Mouse (Mus musculus) CH12.LX (cell line): Measurements from ENCODE around the gene Lmnb2. TPM values are rescaled to one million over a fixed set of nuclear protein-coding genes. Genes with fewer than 3 reads are reported as not detected.

Experiments used
- DNase-seq: peaks from one replicate; pipeline ENCODE4 v3.0.0-alpha.2; 2013; ENCODE audit errors: extremely low read depth
- H3K27ac ChIP-seq: 2 replicates; pipeline ENCODE4 v1.5.1; 2012; ENCODE audit warnings: low read depth, mild to moderate bottlenecking, control low read depth, moderate library complexity; ENCODE audit not compliant: insufficient read depth
- H3K27me3 ChIP-seq: replicated peaks from 2 replicates; pipeline ENCODE3; 2012; ENCODE audit warnings: inconsistent platforms
- H3K36me3 ChIP-seq, 2 experiments: replicated peaks in 1 of 2; 2 replicates each; pipeline versions ENCODE3 to v1.6.1; 2012; ENCODE audit warnings: inconsistent platforms in 1 of 2, low read length in 1 of 2, mild to moderate bottlenecking in 1 of 2, mixed read lengths in 1 of 2, moderate library complexity in 1 of 2; ENCODE audit not compliant: control insufficient read depth in 1 of 2, insufficient read depth in 1 of 2
- H3K4me1 ChIP-seq, 2 experiments: 2 replicates each; pipeline ENCODE4 v1.6.1; 2012; ENCODE audit warnings: inconsistent platforms in 1 of 2, moderate library complexity in 1 of 2; ENCODE audit not compliant: insufficient read depth in 2 of 2, control insufficient read depth in 1 of 2
- H3K4me2 ChIP-seq: 2 replicates; pipeline ENCODE4 v1.6.1; 2012; ENCODE audit warnings: low read depth, mild to moderate bottlenecking, control low read depth; ENCODE audit not compliant: poor library complexity, insufficient read depth, severe bottlenecking
- H3K4me3 ChIP-seq, 3 experiments: fragments of 150-350 bp in 1 of 3; sonication (generic) in 1 of 3; replicated peaks in 1 of 3; 2 replicates each; pipeline versions ENCODE3 to v1.5.1; 2011 to 2012; ENCODE audit warnings: low read depth in 2 of 3, low read length in 2 of 3, mild to moderate bottlenecking in 2 of 3, moderate library complexity in 2 of 3, control low read depth in 1 of 3, improper control_type of control experiment in 1 of 3, inconsistent platforms in 1 of 3, mixed read lengths in 1 of 3; ENCODE audit not compliant: poor library complexity in 1 of 3
- H3K79me2 ChIP-seq: replicated peaks from 2 replicates; pipeline ENCODE4 v1.6.1; 2012; ENCODE audit warnings: mild to moderate bottlenecking, moderate library complexity; ENCODE audit not compliant: control insufficient read depth, poor library complexity, insufficient read depth, severe bottlenecking; ENCODE audit errors: extremely low read depth
- H3K9ac ChIP-seq: 2 replicates; pipeline ENCODE4 v1.6.1; 2012; ENCODE audit warnings: low read depth, mild to moderate bottlenecking, control low read depth, moderate library complexity; ENCODE audit not compliant: insufficient read depth
- H3K9me3 ChIP-seq: replicated peaks from 2 replicates; pipeline ENCODE3; 2012; ENCODE audit warnings: low read length, inconsistent platforms, mixed read lengths
- BHLHE40 ChIP-seq: IDR thresholded peaks from 2 replicates; pipeline ENCODE4 v1.6.1; 2011; ENCODE audit warnings: mild to moderate bottlenecking, low read depth, low read length, improper control_type of control experiment
- CHD1 ChIP-seq: IDR thresholded peaks from 2 replicates; pipeline ENCODE4 v1.6.1; 2012; ENCODE audit warnings: low read depth, low read length, improper control_type of control experiment, inconsistent platforms
- CHD2 ChIP-seq: IDR thresholded peaks from 2 replicates; pipeline ENCODE4 v1.6.1; 2011; ENCODE audit warnings: low read length, improper control_type of control experiment
- ELF1 ChIP-seq: IDR thresholded peaks from 2 replicates; pipeline ENCODE4 v1.6.1; 2014; ENCODE audit warnings: low read depth, mild to moderate bottlenecking, inconsistent platforms, low read length, improper control_type of control experiment
- GABPA ChIP-seq: IDR thresholded peaks from 2 replicates; pipeline ENCODE4 v1.6.1; 2012; ENCODE audit warnings: low read depth, low read length, improper control_type of control experiment, inconsistent platforms; ENCODE audit not compliant: insufficient replicate concordance
- JUN ChIP-seq: IDR thresholded peaks from 2 replicates; pipeline ENCODE4 v1.6.1; 2011; ENCODE audit warnings: low read depth, mild to moderate bottlenecking, low read length, improper control_type of control experiment, moderate library complexity; ENCODE audit not compliant: insufficient read depth
- JUND ChIP-seq: conservative IDR thresholded peaks from 2 replicates; pipeline ENCODE4 v1.6.1; 2011; ENCODE audit warnings: low read depth, low read length, improper control_type of control experiment
- KAT2A ChIP-seq: IDR thresholded peaks from 2 replicates; pipeline ENCODE4 v1.6.1; 2012; ENCODE audit warnings: low read length, improper control_type of control experiment, inconsistent platforms; ENCODE audit not compliant: insufficient replicate concordance
- MAX ChIP-seq: IDR thresholded peaks from 2 replicates; pipeline ENCODE4 v1.6.1; 2011; ENCODE audit warnings: low read length, improper control_type of control experiment
- MAZ ChIP-seq: IDR thresholded peaks from 2 replicates; pipeline ENCODE4 v1.6.1; 2012; ENCODE audit warnings: low read depth, mild to moderate bottlenecking, inconsistent platforms, low read length, improper control_type of control experiment, moderate library complexity
- MEF2A ChIP-seq: IDR thresholded peaks from 2 replicates; pipeline ENCODE4 v1.6.1; 2014; ENCODE audit warnings: low read depth, mild to moderate bottlenecking, inconsistent platforms, low read length, improper control_type of control experiment, borderline replicate concordance
- MXI1 ChIP-seq: IDR thresholded peaks from 2 replicates; pipeline ENCODE4 v1.6.1; 2011; ENCODE audit warnings: mild to moderate bottlenecking, low read depth, low read length, improper control_type of control experiment
- NELFE ChIP-seq: IDR thresholded peaks from 2 replicates; pipeline ENCODE4 v1.6.1; 2011; ENCODE audit warnings: low read depth, low read length, improper control_type of control experiment
- NRF1 ChIP-seq: IDR thresholded peaks from 2 replicates; pipeline ENCODE4 v1.6.1; 2014; ENCODE audit warnings: low read depth, mild to moderate bottlenecking, inconsistent platforms, low read length, improper control_type of control experiment, moderate library complexity
- PAX5 ChIP-seq: IDR thresholded peaks from 2 replicates; pipeline ENCODE4 v1.6.1; 2012; ENCODE audit warnings: low read length, inconsistent platforms, mixed read lengths
- POLR2AphosphoS2 ChIP-seq: IDR thresholded peaks from 2 replicates; pipeline ENCODE4 v1.6.1; 2011; ENCODE audit warnings: low read depth, low read length, improper control_type of control experiment
- TCF12 ChIP-seq: IDR thresholded peaks from 2 replicates; pipeline ENCODE4 v1.6.1; 2014; ENCODE audit warnings: low read depth, mild to moderate bottlenecking, inconsistent platforms, low read length, improper control_type of control experiment
- UBTF ChIP-seq: IDR thresholded peaks from 2 replicates; pipeline ENCODE4 v1.6.1; 2012; ENCODE audit warnings: low read depth, mild to moderate bottlenecking, inconsistent platforms, low read length, improper control_type of control experiment, moderate library complexity
- USF1 ChIP-seq: IDR thresholded peaks from 2 replicates; pipeline ENCODE4 v1.6.1; 2014; ENCODE audit warnings: low read depth, mild to moderate bottlenecking, inconsistent platforms, low read length, improper control_type of control experiment
- ZC3H11A ChIP-seq: IDR thresholded peaks from 2 replicates; pipeline ENCODE4 v1.6.1; 2012; ENCODE audit warnings: low read depth, mild to moderate bottlenecking, inconsistent platforms, low read length, improper control_type of control experiment
- ZKSCAN1 ChIP-seq: IDR thresholded peaks from 2 replicates; pipeline ENCODE4 v1.6.1; 2012; ENCODE audit warnings: low read depth, inconsistent platforms, low read length, improper control_type of control experiment, borderline replicate concordance
- ZNF384 ChIP-seq: IDR thresholded peaks from 2 replicates; pipeline ENCODE4 v1.6.1; 2012; ENCODE audit warnings: low read depth, low read length, improper control_type of control experiment, inconsistent platforms
- dilution Hi-C: fragments of 300-500 bp; cut with MboI; formaldehyde crosslinking; loops from 2 replicates; pipeline ENCODE4 v1.14.3; 2020; ENCODE audit warnings: low sequenced_read_pairs; ENCODE audit not compliant: extremely low pct_unique_long_range_greater_than_20kb, extremely low pct_ligation_motif_present
- in situ Hi-C: fragments of 300-500 bp; cut with MboI; formaldehyde crosslinking; loops from 3 replicates; pipeline ENCODE4 v1.14.3; 2019; ENCODE audit warnings: low sequenced_read_pairs, low pct_ligation_motif_present, low pct_unique_long_range_greater_than_20kb, mixed read lengths
- polyA plus RNA-seq: library from polyadenylated mRNA; unstranded; fragments of >175 nt; gene quantifications from 2 replicates; pipeline ENCODE4 v1.2.1, GENCODE M21; 2012; ENCODE audit warnings: low read depth; ENCODE audit not compliant: insufficient read length
- total RNA-seq, 2 experiments: library from RNA; depleted of rRNA; stranded (reverse); fragments of 300-350 nt in 1 of 2; fragments of >200 nt in 1 of 2; gene quantifications; 2 replicates each; pipeline ENCODE4 v1.2.3; 2012 to 2014

Lmnb2 gene
- total and polyA plus RNA-seq, 3 experiments = 20.7 to 25.8 (median 23.7) TPM

GRCm38 (mm10) chr10:80940988-80941347 lies 22.9 kb upstream of the Lmnb2 start:
- Histone ChIP-seq H3K36me3 (no peaks in the 10 kb centered on the region), H3K4me2 (no peak overlapping the region), H3K27ac (no peak overlapping the region), H3K4me3 (no peak overlapping the region), H3K9ac (no peak overlapping the region), H3K4me1 (peaks cover 38 to 72% of the 10 kb centered on the region in 2 experiments), H3K79me2 (no peaks in the 10 kb centered on the region), H3K27me3 (peaks cover 66% of the 10 kb centered on the region), H3K9me3 (no peaks in the 10 kb centered on the region)
- DNase-seq = no peak
- dilution Hi-C loops = no loop called here
- in situ Hi-C loops = no loop called here
- no peak for TF ChIP-seq CHD1
- no peak for TF ChIP-seq NELFE
- TF ChIP-seq TCF12 = no peak
- no peak for TF ChIP-seq MAZ
- TF ChIP-seq ZNF384 = no peak
- TF ChIP-seq USF1 = no peak
- no peak for TF ChIP-seq JUN
- no peak for TF ChIP-seq POLR2AphosphoS2
- no peak for TF ChIP-seq BHLHE40
- TF ChIP-seq MEF2A = no peak; the same call in 1 of the 2 replicates
- TF ChIP-seq NRF1 = no peak
- no peak for TF ChIP-seq ELF1
- TF ChIP-seq ZKSCAN1 = no peak
- no peak for TF ChIP-seq ZC3H11A
- no peak for TF ChIP-seq MAX
- no peak for TF ChIP-seq JUND
- no peak for TF ChIP-seq CHD2
- no peak for TF ChIP-seq UBTF
- no peak for TF ChIP-seq PAX5
- TF ChIP-seq, all 38 proteins: peak for 0

DNA sequence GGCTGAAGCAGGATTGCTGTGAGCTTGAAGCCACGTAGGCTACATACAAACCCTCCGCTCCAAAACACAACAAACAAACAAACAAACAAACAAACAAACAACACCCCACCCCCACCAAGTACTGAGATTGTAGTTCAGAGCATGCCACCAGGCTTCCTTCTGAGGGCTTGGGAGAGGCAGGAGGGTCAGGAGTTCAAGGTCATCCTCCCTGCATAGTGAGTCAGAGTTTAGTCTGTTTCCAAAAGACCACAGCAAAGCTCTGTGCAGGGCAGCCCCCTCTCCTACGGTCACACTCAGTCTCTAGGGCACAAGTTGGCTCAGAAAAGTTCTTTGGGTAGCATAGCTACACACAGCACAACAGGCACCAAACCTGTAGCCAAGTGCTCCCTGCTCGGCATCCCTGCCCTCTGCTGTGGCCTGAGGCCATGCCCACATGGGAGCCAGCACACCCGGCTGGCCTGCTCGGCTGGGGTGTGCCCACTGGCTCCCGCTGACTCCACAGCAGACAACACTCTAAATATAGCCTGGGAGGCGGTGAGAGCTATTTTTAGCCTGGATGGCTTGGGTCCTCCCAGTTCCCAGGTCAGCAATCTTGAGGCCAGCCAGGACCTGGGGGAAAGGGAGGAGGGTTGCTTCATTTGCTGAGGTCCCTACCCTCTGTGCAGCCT lies 22.4 kb upstream of the Lmnb2 start:
- Histone ChIP-seq H3K4me1 (peaks cover 42 to 77% of the 10 kb centered on the region in 2 experiments), H3K79me2 (no peaks in the 10 kb centered on the region), H3K27ac (no peak overlapping the region), H3K27me3 (peaks cover 67% of the 10 kb centered on the region), H3K9me3 (no peaks in the 10 kb centered on the region), H3K9ac (no peak overlapping the region), H3K4me2 (no peak overlapping the region), H3K4me3 (no peak overlapping the region), H3K36me3 (no peaks in the 10 kb centered on the region)
- DNase-seq = no peak
- dilution Hi-C loops = no loop called here
- in situ Hi-C loops = no loop called here
- TF ChIP-seq CHD2 (no peak), MXI1 (no peak), GABPA (no peak), POLR2AphosphoS2 (no peak), KAT2A (no peak)
- TF ChIP-seq, all 38 proteins: peak for 0
